Mouse (Mus musculus): ENCODE measurements around the gene Rnf7.

DNA sequence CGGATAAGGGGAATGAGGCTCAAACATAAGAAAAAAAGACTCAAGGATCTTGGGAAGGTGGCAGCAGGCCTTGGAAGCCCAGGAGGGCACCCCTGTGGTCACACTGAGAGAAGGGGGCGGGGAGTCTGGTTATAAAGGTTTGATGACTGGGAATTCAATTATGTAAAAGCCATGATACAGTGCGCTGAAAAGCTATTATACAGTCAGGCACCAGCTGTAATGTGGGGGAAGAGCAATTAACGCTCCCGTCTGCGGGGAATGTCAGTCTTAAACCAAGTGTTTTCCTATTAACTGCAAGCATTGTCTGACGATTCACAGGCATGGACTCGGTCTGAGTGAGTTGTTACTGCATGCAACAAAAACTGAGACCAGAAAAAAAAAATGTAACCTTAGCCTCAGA lies 22.9 kb downstream of the Rnf7 start:
- TF ChIP-seq CTCF (IDR thresholded peaks at IDR 0.05; ENCODE audit: borderline replicate concordance, insufficient read depth, low read depth, low read length) (no peak), POLR2A (IDR thresholded peaks at IDR 0.05; ENCODE audit: borderline replicate concordance, insufficient read depth, low read length) (no peak)

Data from cerebellum, adult 2 months (tissue).